Mouse (Mus musculus): ENCODE data around the gene Prps1l3.

- TF ChIP-seq CTCF (IDR thresholded peaks at IDR 0.05; ENCODE audit: borderline replicate concordance, insufficient read depth, low read length) (no peak), POLR2A (IDR thresholded peaks at IDR 0.05; ENCODE audit: low read depth, low read length) (no peak)
These were observed 28.4 kb downstream of the Prps1l3 start for GRCm38 (mm10) chr12:57258572-57258971.
